Mouse (Mus musculus) right cerebral cortex, postnatal 36 days (tissue): Measurements from ENCODE around the gene Erp27.
A peak's percentile ranks its signal among the peaks of the same experiment; 100 is the strongest.
"Not testable (repeated sequence)": the region's sequence is repeated elsewhere in the genome, so short reads cannot be mapped to it uniquely, and the experiment has no call there.

Source experiments
- DNase-seq, 2 experiments: peaks; one replicate each; pipeline ENCODE4 v3.0.0; 2022; ENCODE audit warnings: low spot score in 2 of 2, mixed read lengths in 1 of 2

Gene Erp27

DNA sequence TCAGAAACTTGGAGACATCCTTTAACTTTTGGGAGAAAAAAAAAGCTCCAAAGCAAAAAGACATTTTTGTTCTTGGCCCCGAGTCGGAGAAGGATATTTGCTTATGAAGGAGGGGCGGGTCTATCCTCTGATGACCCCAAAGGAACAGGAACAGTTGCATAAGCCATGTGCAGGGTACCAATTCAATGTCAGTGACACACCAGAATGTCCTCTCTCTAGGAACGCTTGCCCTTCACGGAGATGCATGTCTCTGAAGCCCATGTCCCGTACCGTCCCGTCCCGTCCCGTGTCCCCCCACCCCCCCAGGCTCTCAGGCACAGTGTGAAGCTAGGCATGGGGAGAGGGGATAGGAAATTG, 15.1 kb downstream of the Erp27 start:
- DNase-seq: no peak

DNA sequence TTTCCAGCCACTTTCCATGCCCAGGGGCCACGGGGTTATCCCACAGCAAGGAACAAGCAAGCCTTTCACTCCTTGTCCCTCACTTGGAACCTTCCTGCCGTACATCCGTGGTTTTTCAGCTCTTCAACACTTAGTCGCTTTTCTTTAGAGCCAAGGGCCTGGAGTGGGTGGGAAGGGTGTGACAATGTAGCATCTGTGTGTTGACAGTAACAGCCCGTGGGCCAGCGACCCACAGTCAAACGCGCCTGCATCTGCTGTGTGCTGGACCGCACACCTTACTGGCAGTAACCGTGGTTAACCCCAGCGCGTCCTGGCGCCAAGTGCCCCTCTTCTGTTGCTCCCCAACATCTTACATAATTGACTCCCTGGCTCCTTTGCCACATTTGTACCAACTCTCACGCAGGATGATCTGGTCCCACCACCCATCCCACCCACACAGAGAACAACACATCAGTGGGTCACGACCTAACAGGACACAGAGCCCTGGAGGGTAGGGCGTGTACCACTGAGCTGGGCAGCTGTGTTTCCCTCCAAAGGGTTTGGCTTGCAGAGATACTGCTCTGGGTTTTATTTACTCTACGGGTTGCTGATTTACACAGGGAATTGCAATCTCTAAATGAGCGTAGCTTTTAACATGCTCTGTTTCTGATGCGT, 15.6 kb downstream of the Erp27 start:
- DNase-seq: no peak

DNA sequence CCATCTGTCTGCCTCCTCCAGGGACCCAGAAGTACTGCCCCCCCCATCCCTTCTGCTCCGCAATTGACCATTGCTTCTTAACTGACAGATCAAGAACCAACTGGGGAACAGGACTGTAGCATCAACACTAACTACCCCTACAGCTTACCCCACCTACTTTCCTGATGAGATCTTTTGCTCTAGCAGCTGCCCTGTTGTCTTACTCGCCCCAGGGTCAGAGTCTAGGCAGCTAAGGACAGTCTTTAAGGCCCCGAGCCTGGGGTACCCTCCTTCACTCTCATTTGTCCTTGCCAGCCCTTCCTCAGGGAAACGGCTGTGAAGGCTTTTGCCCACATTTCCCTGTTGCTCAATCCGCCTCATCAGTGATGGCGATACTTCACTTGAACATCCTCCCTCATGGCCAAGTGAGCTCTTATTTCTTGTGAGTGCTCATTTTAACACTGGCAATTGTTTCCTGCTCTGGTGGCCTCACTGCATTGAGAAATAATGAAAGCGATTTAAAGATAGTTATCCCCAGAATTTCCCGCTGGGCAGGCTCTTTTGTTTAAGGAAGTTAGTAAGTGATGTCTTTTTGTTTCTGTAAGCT, 18.0 kb downstream of the Erp27 start:
- no peak for DNase-seq

DNA sequence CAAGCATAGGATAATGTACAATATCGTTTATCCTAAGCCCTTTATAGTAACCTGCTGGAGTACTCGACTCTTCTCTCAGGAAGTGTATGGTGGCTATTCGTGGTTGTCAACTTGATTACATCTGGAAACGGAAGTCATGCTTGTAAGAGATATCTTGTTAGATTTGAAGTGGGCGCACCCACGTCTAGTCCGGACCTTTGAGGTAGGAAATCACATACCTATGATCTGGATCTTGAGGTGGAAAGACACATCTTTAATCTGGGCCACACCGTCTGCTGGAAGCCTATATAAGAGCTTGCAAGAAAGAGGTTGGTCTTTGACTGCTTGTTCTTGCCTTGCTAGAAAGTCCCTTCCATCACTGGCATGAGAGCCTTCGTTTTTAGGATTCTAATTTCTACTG, 19.5 kb downstream of the Erp27 start:
- DNase-seq: no peak

DNA sequence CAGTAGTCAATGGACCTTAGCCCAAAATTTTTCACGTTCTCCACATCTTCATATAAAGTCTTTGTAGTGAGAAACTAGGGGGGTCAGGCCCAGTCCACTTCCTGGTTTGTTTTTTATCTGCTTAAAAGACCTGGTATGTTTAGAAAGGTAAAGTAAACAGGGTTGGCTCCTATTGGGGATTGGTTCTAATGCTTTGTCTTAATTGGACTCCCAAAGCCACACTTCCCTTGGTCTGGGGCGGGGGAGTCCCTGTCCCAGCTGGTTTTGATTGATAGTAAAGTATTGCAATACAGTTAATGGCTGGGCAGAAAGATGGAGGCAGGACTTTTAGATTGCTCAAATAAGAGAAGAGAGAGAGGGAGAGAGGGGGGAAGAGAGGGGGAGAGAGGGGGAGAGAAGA, 21.0 kb downstream of the Erp27 start:
- DNase-seq: no peak

DNA sequence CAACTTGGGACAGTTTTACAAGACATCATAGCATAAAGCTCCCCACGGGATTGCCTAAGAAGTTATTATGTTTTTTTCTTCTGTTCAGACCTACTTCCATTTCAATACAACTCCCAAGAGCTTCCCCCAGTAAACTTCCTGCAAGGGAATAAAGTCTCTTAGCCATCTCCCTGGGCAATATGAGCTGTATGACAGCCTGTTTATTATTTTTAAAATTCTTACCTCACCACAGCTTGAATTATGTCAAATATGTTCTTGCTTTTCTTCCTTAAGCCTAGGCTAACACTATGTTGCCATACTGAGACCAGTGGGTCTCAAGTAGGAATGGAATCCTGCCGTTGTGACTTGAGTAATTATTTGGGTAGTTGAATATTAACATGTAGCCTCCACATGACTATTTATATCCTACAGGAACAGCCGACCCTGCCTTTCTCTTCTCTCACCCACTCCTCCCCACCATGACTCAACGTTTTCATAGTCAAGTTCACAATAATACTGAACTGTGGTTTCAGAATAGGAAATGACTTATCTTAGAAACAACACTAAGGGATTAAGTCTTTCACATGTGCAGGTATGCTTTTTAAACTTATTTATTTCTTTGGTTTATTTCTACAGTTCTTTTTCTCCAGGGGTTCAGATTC, 21.5 kb downstream of the Erp27 start:
- DNase-seq: no peak

DNA sequence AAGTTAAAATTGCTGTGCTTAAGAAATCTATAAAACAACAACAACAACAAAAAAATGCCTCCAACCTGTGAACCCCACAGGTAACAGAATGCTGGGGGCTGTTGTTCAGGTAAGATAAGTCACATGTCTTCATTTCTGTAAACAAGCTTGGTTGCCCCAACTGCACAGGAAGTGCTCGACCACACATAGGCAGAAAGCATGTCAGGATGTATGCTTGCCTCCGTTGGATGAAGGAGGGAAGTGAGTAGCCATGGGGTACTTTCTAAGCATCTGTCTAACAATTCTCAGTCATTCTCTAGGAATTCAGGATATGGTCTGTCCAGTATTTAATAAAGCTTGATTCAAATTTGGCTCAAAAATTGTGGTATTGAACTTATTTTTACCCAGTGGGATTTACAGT, 23.0 kb downstream of the Erp27 start:
- no peak for DNase-seq

DNA sequence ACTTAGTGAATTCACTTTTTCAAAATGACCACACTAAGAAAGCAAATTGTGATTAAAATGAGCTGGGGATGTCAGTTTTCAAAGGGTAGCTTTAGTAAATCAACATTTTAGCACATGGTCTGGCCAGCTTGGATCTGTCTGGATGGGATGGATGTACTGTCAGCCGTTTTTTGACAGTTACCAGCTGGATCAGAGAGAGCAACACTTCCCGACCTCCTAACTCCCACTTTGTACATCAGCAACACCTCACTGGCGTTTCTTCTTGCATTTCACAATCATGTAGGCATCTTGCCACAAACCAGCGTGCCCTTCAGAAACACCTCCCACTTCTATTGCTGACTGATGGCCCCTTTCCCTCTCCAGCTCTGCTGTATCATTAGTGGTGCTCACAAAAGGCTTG, 23.8 kb downstream of the Erp27 start:
- no peak for DNase-seq

DNA sequence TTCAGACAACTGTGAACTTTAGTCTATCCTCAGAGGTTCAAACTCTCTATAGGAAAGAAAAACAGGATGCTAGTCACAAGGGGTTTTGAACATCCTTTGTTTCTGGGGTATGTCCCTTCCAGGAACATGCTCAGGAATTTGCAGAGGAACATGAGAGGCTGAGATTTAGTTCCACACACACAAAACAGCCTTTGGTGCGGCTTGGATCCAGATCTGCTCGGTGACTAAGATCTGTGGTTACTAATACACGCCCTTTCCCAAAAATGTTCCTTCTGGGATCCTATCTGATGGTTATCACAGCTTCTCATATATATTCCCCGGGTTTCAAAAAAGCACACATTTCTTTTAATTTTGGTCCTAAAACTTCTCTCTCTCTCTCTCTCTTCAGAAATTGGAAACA, 24.2 kb downstream of the Erp27 start:
- DNase-seq: no peak

DNA sequence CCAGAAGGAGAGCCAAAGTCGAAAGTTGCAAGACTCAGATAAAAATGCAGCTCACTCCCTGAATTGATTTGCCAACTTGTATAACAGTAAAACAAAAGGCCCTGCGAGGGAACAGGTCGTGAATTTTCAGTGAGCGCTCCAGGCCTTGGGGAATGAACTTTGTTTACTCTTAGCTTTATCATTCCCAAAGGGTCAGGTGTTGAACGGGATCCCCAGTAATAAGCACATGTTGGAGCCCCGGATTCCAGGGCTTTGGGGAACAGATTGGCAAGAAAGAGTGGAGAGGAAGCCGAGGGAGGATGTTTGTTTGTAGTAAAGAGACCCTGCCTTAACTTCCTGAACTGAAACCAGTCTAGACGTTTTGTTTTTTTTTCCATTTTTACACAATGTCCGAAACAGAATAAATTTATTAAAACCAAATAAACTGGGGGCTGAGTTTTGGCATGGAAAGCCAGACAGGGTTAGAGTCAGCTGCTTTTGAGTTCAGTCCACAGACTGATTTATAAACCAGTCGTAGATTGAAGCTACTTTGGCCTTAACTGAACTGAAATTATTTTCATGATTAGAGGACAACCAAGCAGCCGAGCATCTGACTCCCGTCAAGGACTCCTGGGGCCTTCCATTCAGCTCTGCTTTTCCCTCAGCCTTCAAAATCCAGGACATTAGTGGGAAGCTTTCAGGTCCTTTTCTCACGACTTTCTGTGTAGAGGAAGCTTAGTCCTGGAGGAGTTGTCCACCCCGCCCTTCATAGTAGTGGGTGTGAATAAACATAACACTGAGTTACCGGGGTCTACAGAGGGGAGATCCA, 27.2 kb downstream of the Erp27 start:
- DNase-seq: no peak

DNA sequence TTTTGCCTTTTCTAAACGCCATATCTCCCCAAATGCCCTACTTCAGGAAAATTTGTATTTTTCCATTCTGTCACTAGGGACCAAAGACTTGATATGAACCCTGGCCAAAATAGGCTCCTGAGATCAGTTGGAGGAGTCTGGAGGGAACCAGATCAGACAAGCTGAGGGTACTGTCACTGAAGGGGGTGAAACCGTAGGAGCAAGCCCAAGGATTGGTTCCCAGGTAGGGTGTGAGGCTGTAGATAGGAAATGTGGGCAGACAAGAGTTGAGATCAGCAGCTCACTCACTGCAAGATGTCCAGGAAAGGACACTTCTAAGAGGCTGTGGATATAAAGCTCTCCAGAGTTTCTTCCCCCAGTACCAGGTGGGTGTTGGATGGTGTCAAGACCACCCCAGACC, 30.0 kb downstream of the Erp27 start:
- DNase-seq: no peak

DNA sequence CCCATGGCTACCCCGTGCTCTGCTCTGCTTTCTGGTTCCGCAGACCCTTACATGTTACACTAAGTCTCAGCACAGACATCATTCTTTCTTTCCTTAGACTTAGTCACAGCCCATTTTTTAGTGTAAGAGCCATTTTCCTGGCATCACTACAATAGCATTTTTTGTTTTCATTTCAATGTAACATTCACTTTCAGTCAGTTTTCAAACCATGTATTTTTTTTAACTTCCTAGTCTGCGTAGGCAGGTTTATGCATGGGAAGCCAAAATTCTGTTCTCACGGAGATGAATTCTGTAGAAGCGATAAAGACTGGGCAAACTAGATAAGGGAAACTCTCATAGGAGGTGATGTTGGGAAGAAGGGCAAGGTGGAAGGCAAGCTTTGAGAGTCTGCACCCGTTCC, 32.4 kb downstream of the Erp27 start:
- DNase-seq: no peak

DNA sequence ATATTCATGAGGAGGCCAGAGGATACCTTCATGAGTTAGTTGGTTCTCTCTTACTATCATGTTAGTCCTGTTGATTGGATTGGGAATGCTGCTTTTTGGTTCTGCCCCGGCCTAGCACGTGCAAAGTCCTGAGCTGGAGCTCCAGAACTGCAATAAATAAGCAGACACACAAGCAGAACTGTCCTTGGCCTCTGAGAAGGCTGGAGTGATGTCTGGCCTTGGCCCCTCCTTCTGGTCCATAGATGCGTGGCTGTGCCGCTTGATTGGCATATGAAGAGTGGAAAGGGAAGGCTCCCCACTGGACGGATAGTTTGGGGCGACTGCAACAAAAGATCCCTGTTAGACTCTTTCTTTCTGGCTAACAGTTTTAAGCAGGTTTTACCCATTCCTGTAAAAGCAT, 32.9 kb downstream of the Erp27 start:
- no peak for DNase-seq

DNA sequence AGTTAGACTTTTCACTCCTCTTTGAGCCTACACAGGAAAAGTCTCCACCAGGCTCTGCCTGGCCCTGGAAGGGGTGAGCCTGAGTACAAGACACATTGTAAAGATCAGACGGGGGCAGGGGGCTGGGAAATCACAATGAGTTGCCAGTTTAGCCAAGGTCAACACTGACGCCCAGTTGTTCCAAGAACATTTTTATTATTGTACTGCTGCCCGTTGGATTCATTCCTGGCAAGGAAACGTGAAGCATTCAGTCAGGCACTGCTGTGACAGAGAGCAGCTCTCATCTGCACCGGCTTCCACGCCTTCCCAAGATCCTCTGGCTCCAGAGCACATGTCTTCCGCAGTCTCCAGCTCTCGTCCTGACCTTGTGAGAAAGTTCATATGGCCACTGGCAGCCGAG, 34.1 kb downstream of the Erp27 start:
- no peak for DNase-seq

DNA sequence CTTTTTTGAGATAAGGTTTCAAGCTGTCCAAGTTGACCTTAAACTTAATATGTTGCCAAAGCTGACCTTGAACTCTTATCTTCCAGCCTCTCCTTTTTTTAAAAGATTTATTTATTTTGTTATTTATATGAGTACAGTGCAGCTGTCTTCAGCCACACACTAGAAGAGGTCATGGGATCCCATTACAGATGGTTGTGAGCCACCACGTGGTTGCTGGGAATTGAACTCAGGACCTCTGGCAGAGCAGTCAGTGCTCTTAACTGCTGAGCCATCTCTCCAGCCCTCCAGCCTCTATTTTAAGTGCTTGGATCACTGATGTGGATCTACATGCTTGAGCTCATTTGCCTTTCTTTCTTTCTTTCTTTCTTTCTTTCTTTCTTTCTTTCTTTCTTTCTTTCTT, 37.2 kb downstream of the Erp27 start:
- not testable (repeated sequence) for DNase-seq

DNA sequence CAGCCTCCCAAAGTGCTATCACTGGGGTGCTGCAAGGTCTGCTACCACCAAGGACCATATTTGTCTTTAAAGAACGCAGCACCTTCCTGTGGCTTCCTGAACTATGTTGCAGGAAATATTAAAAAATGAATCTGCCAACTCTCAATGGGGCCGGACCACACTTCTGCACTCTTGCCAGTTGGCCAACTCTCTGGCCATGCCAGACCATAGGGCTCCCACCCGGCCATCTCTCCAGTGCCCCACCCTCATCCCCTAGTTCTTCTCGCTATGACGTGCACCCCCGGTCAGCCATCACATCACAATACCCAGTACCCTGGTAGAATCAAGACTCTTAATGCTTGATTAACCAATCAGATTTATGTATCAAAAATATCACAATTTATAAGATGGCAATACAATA, 38.0 kb downstream of the Erp27 start:
- DNase-seq: no peak

DNA sequence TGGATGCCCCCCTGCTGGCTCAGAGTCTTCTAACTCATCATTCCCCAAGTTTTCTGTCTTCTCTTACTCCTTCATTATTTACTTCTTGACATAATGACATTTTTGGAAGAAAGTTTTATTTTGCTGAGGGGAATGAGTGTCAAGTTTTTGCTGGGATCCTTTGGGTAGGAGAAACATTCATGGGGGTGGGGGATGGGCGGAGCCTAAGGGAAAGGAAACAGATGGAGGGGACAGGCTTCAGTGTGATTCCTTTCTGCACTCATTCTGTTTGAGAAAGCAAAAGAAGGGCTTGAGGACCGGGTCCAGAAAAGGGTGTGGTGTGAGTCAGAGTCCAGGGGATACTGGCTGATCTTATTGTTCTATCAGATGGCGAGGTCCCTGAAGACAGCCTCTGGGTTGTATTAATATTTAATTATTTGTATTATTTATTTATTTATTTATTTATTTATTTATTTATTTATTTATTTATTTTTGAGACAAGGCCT, 38.5 kb downstream of the Erp27 start:
- no peak for DNase-seq

DNA sequence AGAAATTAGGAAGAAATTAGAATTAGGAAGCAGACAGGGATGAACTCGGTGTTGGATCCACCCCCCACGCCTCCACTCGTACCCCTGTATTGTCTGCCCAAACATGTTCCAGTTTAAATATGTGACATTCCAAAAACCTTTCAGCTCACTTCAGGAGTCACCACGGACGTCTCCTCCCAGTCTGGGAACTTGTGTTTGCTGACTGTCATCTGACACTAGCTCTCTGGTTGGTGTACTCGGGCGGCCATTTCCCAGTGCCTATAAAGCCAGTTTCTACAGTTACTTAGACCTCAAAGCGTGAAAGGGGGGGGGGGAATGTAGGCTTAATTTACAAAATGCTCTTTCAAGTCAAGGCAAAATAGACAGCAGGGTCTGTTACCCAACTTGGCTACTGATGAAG, 40.3 kb downstream of the Erp27 start:
- DNase-seq: no peak

DNA sequence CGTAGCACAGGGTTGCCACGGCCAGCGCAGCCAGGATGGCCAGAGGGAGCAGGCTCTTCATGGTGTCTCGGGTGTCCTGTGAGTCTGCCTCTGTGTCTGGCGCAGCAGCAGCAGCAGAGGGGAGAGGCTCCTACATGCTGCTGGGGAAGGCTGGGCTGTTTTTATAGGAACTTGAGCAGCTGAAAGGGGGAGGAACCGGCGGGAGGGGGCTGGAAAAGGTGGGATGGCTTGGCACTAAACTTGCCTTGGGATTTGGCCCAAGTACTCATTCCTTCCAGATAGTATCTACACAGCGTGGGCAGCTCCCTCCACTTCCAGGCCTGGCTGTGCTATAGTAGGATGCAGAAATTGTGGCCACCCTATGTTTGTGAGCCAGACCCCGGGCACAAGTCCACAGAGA, 46.3 kb downstream of the Erp27 start, which contains the start of gene Mgp:
TSS of gene Mgp (minus strand) at position 154 of the 400 bp plus-strand sequence.
- DNase-seq: peak; percentile 45 to 58

DNA sequence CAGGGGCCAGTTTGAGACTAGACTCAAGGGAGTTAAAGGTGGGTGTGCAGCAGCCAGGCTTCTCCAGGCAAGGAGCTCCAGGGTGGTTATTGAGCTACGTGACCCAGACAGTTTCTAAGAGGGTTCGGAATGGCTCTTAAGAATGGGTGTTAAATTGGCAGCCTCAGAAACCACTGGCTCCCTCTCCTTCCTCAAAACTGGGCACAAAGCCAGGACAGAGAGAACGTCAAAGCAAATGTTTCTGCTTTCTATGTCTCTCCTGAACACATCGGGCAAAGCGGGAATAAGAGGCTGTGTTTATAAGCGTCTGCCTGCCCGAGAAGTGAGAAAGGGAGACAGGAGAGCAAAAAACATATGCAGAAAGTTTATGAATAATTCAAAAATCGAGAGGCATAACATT, 47.4 kb downstream of the Erp27 start:
- peak; percentile 23 to 26 for DNase-seq

DNA sequence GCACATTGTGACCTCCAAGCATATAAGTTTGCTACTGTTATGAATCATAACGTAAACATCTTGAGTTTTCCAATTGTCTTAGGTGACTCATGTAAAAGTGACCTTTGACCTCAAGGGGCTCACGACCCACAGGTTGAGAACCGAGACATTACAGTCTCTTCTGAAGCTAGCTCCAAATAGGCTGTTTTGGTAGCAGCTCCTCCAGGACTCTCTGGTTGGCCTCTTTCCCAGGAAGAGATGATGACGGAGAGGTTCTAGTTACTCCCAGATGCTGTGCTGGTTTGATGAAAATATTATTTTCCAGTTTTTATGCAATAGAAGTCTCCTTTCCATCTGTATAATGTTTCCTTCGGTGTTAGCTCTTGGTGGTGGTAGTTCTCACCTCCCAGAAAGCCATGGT, 53.1 kb downstream of the Erp27 start:
- DNase-seq: no peak

DNA sequence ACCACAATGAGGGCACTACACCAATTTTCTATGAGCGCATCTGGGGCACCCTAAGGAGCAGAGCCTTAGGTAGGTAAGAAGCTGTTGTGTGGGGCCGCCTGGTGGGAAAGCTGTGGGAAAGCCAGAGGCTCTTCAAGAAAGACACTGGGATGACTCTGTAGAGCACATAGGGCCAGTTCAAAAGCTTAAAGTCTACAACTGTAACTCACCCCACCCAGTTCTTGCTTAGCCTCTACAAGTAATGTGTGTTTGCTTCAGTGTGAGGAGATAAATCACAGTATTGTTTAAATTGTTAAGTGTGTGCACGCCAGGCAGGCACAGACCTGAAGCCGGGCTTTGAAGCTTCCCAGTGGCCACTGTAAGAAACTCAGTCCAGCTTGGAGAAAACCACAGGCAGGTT, 55.8 kb downstream of the Erp27 start:
- no peak for DNase-seq

DNA sequence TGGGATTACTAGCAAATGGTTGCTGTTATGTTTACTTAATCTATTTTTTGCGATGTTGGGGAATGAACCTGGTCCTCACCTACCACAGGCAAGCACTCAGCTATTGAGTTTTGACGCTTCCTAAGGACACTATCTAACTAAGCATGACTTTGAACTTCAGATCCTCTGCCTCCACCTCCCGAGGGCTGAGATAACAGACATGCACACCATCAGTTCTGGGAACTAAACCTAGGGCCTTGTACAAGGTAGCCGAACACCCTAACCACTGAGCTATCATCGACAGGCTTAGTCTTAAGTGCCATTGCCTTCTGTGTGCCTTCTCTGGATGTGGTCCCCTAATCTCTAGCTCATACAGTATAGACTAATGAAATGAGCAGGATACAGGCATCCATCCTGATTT, 56.6 kb downstream of the Erp27 start:
- no peak for DNase-seq
